Mouse (Mus musculus) hindbrain, postnatal 0 days (tissue): ENCODE data around the gene Gm43518. TPM values are rescaled to one million over a fixed set of nuclear protein-coding genes. Genes with fewer than 3 reads are reported as not detected.
A peak's percentile ranks its signal among the peaks of the same experiment; 100 is the strongest.

Experiments used
- ATAC-seq: fragments of 200-750 bp; cut with Nextera tagmentation; 2 replicates; pipeline ENCODE4 v1.8.0; 2017; ENCODE audit warnings: mild to moderate bottlenecking, moderate TSS enrichment, moderate library complexity
- DNase-seq: peaks from one replicate; pipeline ENCODE4 v3.0.0-alpha.2; 2015; ENCODE audit warnings: low spot score
- H3K27ac ChIP-seq: fragments of 300-500 bp; sonication (generic); 2 replicates; pipeline ENCODE4 v1.5.1; 2014; ENCODE audit warnings: mild to moderate bottlenecking
- H3K27me3 ChIP-seq: fragments of 300-500 bp; sonication (generic); 2 replicates; pipeline ENCODE4 v1.6.1; 2014; ENCODE audit warnings: low read length, mixed read lengths; ENCODE audit not compliant: insufficient read depth
- H3K36me3 ChIP-seq: fragments of 300-500 bp; sonication (generic); 2 replicates; pipeline ENCODE4 v1.6.1; 2014; ENCODE audit warnings: low read length, mixed read lengths; ENCODE audit not compliant: insufficient read depth
- H3K4me1 ChIP-seq: fragments of 300-500 bp; sonication (generic); 2 replicates; pipeline ENCODE4 v1.6.1; 2014; ENCODE audit warnings: antibody characterized with exemption, low read length, mixed read lengths; ENCODE audit not compliant: insufficient read depth
- H3K4me2 ChIP-seq: fragments of 300-500 bp; sonication (generic); 2 replicates; pipeline ENCODE4 v1.6.1; 2014; ENCODE audit warnings: low read depth, mild to moderate bottlenecking, low read length, moderate library complexity, mixed read lengths
- H3K4me3 ChIP-seq: fragments of 300-500 bp; sonication (generic); 2 replicates; pipeline ENCODE4 v1.5.1; 2014; ENCODE audit warnings: low read length
- H3K9ac ChIP-seq: fragments of 300-500 bp; sonication (generic); replicated peaks from 2 replicates; pipeline ENCODE4 v1.6.1; 2014; ENCODE audit warnings: mild to moderate bottlenecking, low read length, moderate library complexity, mixed read lengths
- H3K9me3 ChIP-seq: fragments of 300-500 bp; sonication (generic); 2 replicates; pipeline ENCODE4 v1.6.1; 2016; ENCODE audit warnings: low read length, mixed read lengths
- CTCF ChIP-seq: IDR thresholded peaks from 2 replicates; pipeline ENCODE4 v1.5.1; 2016; ENCODE audit warnings: antibody characterized with exemption, control low read depth, low read depth
- WGBS: fragments of 180-500 bp; shearing (Covaris S2); extraction: QIAGEN DNeasy Blood & Tissue Kit; methylation state at CpG from one replicate; pipeline ENCODE4 v1.1.7; 2014; 5-methylcytosine and 5-hydroxymethylcytosine counted together
- polyA plus RNA-seq: library from polyadenylated mRNA; unstranded; fragments of >200 nt; fragmentation: Nextera tagmentation; extraction: Ambion mirVana; gene quantifications from 2 replicates; pipeline ENCODE4 v1.2.1, GENCODE M21; 2015
- total RNA-seq: library from RNA; depleted of rRNA; stranded (reverse); fragments of >200 nt; gene quantifications from 2 replicates; pipeline ENCODE4 v1.2.3, GENCODE M21; 2014

Gene Gm43518
- total and polyA plus RNA-seq, 2 experiments from 2014 or later, result 0.37 to 2.2 TPM

DNA sequence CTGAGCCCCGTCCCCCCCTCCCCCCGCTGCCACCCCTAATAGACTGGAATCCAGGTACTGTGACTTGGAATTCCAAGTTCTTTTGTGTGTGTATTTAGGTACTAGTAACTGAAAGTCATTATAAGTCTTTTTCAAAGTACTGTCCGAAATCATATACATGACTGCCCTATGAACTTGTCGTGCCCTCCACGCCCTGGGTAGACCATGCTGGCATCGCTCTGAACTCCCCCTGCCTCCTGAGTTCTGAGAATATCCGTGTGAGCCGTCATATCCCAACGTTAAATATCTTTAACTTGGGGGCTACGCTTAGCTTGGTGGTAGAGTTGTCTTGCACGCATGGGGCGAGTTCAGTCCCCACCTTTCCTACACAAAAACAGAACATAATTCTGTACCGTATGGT lies 3.9 kb downstream of the Gm43518 start:
- H3K9me3 ChIP-seq, result no peaks in the 10 kb centered on the region
- peak overlapping the region; percentile 75 for H3K4me2 ChIP-seq
- peak overlapping the region; percentile 88; the same call in 1 of the 2 replicates for H3K27ac ChIP-seq
- H3K9ac ChIP-seq, result peak overlapping the region; percentile 82
- DNase-seq (no peak), ATAC-seq (no peak)
- WGBS, result 48% methylated on average over 13 of the region's 13 CpGs
- H3K36me3 ChIP-seq, result peaks cover 20% of the 10 kb centered on the region
- H3K27me3 ChIP-seq, result no peaks in the 10 kb centered on the region
- TF ChIP-seq CTCF, result no peak
- H3K4me1 ChIP-seq, result no peaks in the 10 kb centered on the region
- H3K4me3 ChIP-seq, result peak overlapping the region; percentile 73

- H3K9ac ChIP-seq, result no peak overlapping the region
- no peaks in the 10 kb centered on the region for H3K27me3 ChIP-seq
- H3K4me3 ChIP-seq, result no peak overlapping the region
- DNase-seq, result no peak
- no peak overlapping the region for H3K4me2 ChIP-seq
- peaks cover 4% of the 10 kb centered on the region; the same call in 1 of the 2 replicates for H3K36me3 ChIP-seq
- H3K4me1 ChIP-seq, result no peaks in the 10 kb centered on the region
- H3K9me3 ChIP-seq, result no peaks in the 10 kb centered on the region
- peak; percentile 21; the same call in 1 of the 2 replicates for TF ChIP-seq CTCF
- H3K27ac ChIP-seq, result no peak overlapping the region
- no peak for ATAC-seq
Measured at GRCm38 (mm10) chr5:123932927-123933326, 5.7 kb downstream of the Gm43518 start.

- H3K9me3 ChIP-seq, result no peaks in the 10 kb centered on the region
- no peaks in the 10 kb centered on the region for H3K4me1 ChIP-seq
- H3K27ac ChIP-seq, result no peak overlapping the region
- TF ChIP-seq CTCF, result no peak
- H3K4me3 ChIP-seq, result no peak overlapping the region
- ATAC-seq (no peak), DNase-seq (no peak)
- WGBS, result 89% methylated on average over 12 of the region's 12 CpGs
- no peak overlapping the region for H3K4me2 ChIP-seq
- H3K27me3 ChIP-seq, result no peaks in the 10 kb centered on the region
- H3K36me3 ChIP-seq, result no peaks in the 10 kb centered on the region
- no peak overlapping the region for H3K9ac ChIP-seq
Measured at GRCm38 (mm10) chr5:123933556-123933955, 6.3 kb downstream of the Gm43518 start.

- DNase-seq, result peak; percentile 54
- Histone ChIP-seq H3K9ac (no peak overlapping the region), H3K27ac (no peak overlapping the region), H3K4me2 (no peak overlapping the region), H3K4me3 (no peak overlapping the region), H3K36me3 (no peaks in the 10 kb centered on the region), H3K9me3 (no peaks in the 10 kb centered on the region), H3K27me3 (no peaks in the 10 kb centered on the region), H3K4me1 (no peaks in the 10 kb centered on the region)
- ATAC-seq, result no peak
- 38% methylated on average over 18 of the region's 18 CpGs for WGBS
- TF ChIP-seq CTCF, result peak; percentile 68
Measured at GRCm38 (mm10) chr5:123933957-123934591, 6.9 kb downstream of the Gm43518 start.

- WGBS, result 90% methylated on average over 5 of the region's 5 CpGs
- ATAC-seq, result no peak
- H3K9ac ChIP-seq, result no peak overlapping the region
- no peak overlapping the region for H3K4me3 ChIP-seq
- DNase-seq, result no peak
- H3K9me3 ChIP-seq, result no peaks in the 10 kb centered on the region
- no peaks in the 10 kb centered on the region for H3K27me3 ChIP-seq
- H3K4me2 ChIP-seq, result no peak overlapping the region
- H3K36me3 ChIP-seq, result no peaks in the 10 kb centered on the region
- no peak overlapping the region for H3K27ac ChIP-seq
- H3K4me1 ChIP-seq, result no peaks in the 10 kb centered on the region
- no peak for TF ChIP-seq CTCF
Measured at GRCm38 (mm10) chr5:123935931-123936330, 8.7 kb downstream of the Gm43518 start.

- Histone ChIP-seq H3K9ac (no peak overlapping the region), H3K27me3 (no peaks in the 10 kb centered on the region), H3K4me2 (no peak overlapping the region), H3K4me3 (no peak overlapping the region), H3K27ac (no peak overlapping the region), H3K9me3 (no peaks in the 10 kb centered on the region), H3K4me1 (no peaks in the 10 kb centered on the region), H3K36me3 (no peaks in the 10 kb centered on the region)
- 90% methylated on average over 5 of the region's 5 CpGs for WGBS
- no peak for DNase-seq
- ATAC-seq, result no peak
- TF ChIP-seq CTCF, result no peak
Measured at GRCm38 (mm10) chr5:123938479-123938878, 11.3 kb downstream of the Gm43518 start.

- Histone ChIP-seq H3K4me1 (no peaks in the 10 kb centered on the region), H3K27ac (no peak overlapping the region), H3K9ac (no peak overlapping the region), H3K9me3 (no peaks in the 10 kb centered on the region), H3K4me3 (no peak overlapping the region), H3K4me2 (no peak overlapping the region), H3K36me3 (no peaks in the 10 kb centered on the region), H3K27me3 (no peaks in the 10 kb centered on the region)
- WGBS, result 72% methylated on average over 4 of the region's 4 CpGs
- ATAC-seq, result no peak
- DNase-seq, result no peak
- no peak for TF ChIP-seq CTCF
Measured at GRCm38 (mm10) chr5:123946546-123946945, 19.3 kb downstream of the Gm43518 start.
